Mouse (Mus musculus) cerebellum, adult 8-10 months (tissue): ENCODE results near the gene Klhl23.

Source experiments
- DNase-seq: peaks from one replicate; pipeline ENCODE4 v3.0.0; 2022

The Klhl23 gene

DNA sequence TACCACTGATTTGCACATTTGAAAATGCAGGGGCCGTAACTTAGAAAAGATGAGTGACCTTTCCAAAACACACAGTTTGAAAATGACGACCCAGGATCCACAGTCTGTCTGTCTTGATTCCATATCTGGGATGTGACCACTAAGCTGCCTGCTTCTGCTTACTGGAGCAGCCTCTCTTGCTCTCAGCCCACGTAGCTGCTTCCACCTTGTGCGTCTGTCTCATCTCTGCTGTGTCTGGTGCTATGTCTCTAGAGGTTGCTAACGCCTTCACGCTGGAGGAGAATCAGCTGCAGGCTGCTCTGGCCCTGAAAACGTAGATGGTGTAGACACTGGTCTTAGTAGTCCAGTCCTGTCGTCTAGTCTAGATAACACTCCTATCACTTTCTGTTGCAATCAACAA, 8.4 kb downstream of the Klhl23 start:
- no peak for DNase-seq

DNA sequence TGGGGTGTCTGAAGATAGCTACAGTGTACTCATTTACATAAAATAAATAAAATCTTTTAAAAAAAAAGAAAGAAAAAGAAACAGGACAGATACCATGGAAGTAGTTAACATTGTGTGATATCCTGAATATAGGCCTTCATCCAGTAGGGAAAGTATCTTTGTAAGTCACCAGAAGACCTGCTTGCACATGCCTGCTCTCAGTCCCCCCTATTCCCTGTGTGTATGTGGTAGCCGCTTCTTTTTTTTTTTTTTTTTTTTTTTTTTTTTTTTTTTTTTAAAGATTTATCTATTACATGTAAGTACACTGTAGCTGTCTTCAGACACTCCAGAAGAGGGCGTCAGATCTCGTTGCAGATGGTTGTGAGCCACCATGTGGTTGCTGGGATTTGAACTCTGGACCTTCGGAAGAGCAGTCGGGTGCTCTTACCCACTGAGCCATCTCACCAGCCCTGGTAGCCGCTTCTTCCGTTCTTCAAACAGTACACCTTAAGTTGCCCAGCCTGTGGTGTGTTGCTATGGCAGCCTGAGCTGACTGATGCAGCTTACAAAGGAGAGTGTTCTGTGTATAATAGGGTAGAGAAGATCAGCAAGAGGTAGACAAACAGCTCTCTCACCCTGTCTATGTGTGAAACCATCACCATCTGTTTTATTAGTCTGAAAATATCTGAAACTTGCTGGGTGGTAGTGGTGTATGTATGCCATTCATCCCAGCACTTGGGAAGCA, 15.7 kb downstream of the Klhl23 start:
- DNase-seq = no peak

DNA sequence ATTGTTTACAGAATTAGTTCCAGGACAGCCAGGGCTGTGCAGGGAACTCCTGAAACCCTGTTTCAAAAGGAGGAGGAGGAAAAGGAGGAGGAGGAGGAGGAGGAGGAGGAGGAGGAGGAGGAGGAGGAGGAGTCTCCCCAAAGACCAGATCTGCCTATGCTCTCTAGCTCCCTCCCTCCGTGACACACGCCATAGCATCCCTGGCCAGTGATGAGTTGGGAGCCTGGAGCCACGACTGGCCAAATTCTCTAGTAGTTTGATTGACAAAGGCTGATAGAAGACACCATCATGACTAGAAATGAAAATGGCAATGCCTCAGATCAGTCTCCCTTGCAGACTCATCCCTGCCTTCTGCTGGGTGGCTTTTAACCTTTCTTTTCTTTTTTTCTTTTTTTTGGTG, 16.3 kb downstream of the Klhl23 start:
- DNase-seq = no peak

- no peak for DNase-seq
Observed at GRCm38 (mm10) chr2:69838707-69839106, 17.0 kb downstream of the Klhl23 start.

DNA sequence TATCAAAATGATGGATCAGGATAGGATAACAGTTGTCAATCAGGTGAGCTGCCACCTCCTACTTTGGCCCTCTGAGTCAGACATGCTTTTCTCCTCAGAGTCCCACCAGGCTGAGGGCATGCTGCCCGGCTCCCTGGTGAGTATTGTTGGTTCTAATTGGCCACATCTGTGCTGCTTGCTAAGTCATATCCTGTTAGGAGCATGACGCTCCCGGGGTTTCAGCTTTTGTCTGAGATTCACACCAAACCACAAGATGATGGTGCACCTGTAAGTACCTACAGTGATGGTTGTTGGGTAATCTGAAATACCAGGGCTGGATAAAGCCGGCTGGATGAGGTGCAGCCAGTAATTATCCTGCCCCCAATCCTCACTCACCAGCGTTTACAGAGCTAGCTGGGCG, 18.5 kb downstream of the Klhl23 start:
- DNase-seq = no peak

DNA sequence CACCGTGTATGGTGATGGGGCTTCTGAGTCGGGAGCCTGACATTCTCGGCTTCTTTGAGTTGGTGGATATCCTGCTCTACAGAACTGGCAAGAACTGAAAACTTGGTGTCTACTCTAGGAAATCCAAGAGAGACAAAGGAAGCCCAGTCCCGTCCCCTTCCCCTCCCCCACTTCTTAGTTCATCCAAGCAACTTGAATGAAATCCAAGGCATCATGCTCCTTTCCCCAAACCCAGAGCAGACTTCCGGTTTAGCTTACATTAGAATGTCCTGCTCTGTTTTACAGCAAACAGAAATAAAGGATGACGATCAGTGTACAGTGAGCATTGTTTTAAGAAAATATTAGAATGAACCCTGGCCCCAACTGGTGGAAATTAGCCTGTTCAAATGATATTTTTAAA, 27.5 kb downstream of the Klhl23 start:
- no peak for DNase-seq

GRCm38 (mm10) chr2:69851427-69852058, 29.8 kb downstream of the Klhl23 start:
- DNase-seq = no peak

- no peak for DNase-seq
Observed at GRCm38 (mm10) chr2:69856392-69856791, 34.6 kb downstream of the Klhl23 start.

DNA sequence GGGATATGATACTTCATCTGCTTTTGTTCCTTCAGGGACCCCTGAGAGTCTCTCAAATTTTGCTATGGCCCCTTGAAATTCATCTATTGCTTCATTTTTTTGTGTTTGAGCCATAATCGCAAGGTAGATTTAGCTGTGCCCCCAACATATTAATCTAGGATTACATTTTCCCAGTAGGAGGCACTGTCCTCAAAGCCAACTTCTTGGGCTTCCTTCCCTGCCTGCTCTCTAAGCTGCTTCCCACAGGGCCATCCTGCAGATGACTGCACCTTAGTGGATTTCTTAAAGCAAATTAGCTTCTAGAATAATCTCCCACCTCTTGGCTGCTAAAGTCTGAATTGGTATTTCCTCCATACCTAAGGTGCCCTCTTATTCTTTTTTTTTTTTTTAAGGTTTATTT, 36.1 kb downstream of the Klhl23 start:
- no peak for DNase-seq

DNA sequence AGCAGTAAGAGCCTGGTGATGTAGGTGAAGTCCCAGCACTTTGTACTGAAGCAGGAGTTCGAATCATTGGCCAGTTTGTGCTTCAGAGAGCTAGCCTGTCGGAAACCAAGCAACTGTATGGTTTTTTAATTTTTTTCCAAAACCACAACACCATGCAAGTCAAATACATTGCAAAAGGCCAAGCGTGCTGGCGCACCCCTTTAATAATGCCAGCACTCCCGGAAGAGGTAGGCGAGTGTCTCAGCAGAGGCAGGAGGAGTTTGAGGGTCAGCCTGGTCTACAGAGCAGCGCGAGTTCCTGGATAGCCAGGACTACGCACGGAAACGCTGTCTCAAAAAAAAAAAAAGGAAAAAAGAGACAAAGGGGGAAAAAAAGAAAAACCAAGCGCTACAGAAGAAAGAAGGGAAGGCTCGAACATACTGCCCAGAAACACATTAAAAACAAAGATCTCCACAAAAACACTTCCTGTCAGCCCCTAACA, 39.3 kb downstream of the Klhl23 start:
- peak; percentile 35 for DNase-seq

DNA sequence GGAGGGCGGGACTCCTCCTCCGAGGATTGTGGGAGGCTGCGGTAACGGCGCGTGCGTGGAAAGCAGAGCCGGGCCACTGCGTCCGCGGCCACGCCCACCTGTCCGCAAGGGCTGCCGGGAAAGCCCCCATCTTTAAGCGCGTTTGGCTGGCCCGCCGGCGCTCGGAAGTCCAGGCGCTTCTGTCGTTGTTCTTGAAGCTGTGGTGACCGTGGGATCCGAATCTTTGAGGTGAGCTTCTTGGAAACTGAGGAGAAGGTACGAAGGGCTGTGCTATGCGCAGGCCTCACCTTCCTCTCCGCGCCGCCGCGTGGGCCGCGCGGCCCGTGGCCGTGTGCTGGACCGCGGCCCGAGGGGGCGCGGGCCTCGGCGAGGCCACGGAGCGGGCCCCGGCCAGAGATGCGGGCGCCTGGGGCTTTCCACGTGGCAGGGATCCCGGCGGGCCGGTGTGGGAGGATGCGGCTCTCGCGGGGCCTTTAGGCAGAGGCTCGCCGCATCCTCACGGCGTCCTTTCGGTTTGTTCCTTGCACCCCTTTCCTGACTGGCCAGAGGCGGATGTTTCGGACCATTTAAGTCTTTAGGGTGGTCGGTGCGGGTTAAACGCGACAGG, 39.8 kb downstream of the Klhl23 start, which contains the start of gene Ssb:
Gene Ssb, plus strand, starts transcription at position 78 of the 607 bp plus-strand sequence.
- peak; percentile 88 for DNase-seq

DNA sequence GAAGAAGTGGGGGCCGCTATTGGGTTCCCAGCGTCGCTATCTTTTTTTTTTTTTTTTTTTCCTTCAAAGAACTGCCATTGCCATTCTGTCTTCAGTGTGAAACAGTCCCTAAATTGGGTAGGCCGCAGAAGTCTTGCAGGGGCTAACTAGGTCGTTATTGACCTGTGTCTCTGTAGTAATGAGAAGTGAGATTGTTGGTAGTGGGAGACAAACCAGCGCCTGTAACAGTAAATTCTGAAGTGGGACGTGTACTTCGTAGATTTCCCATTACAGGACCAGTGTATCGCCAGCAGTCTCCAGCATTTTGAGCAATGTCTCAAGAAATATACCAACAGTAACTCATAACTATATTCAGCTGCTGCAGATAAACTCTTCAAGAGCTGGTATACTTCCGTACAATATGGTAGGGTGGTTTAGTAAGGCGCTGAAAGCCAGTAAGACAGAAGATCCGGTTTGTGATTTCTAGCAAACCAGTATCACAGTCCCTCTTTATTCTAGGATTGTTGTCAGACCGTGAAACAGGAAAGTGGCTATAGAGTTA, 40.4 kb downstream of the Klhl23 start:
- DNase-seq = no peak

DNA sequence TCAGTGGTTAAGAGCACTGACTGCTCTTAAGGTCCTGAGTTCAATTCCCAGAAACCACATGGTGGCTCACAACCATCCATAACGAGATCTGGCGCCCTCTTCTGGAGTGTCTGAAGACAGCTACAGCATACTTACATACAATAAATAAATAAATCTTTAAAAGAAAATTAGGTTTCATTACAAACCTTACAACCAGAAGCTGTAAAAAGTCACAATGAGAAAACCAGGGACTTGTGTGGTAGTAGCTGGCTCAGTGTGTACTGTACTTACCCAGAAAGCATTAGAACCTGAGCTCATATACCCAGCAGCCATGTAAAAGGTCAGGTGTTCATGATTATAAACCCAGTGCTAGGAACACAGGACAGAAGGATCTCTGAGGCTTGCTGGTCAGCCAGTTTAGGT, 62.2 kb downstream of the Klhl23 start:
- no peak for DNase-seq

- DNase-seq = no peak
Observed at GRCm38 (mm10) chr2:69884581-69884980, 62.8 kb downstream of the Klhl23 start.

- no peak for DNase-seq
Observed at GRCm38 (mm10) chr2:69885050-69885449, 63.3 kb downstream of the Klhl23 start.

GRCm38 (mm10) chr2:69885451-69886305, 63.9 kb downstream of the Klhl23 start, which contains the start of gene Mettl5:
Gene Mettl5, minus strand, starts transcription at chr2:69885615.
- DNase-seq = peak; percentile 83
